Mouse (Mus musculus) heart, embryonic 14.5 days (tissue): ENCODE results near the gene Ncf2. TPM values are rescaled to one million over a fixed set of nuclear protein-coding genes. Genes with fewer than 3 reads are reported as not detected.
A peak's percentile ranks its signal among the peaks of the same experiment; 100 is the strongest.

Experiments used
- ATAC-seq: fragments of 200-750 bp; cut with Nextera tagmentation; 2 replicates; pipeline ENCODE4 v1.8.0; 2017; ENCODE audit warnings: low read depth, moderate TSS enrichment; ENCODE audit not compliant: insufficient number of reproducible peaks, insufficient read depth, low FRiP score
- H3K27ac ChIP-seq, 2 experiments: fragments of 200-500 bp in 1 of 2; fragments of 300-500 bp in 1 of 2; sonication (generic) in 1 of 2; replicated peaks in 1 of 2; 2 replicates each; pipeline ENCODE4 v1.5.1; 2012 to 2014; ENCODE audit warnings: low read depth in 2 of 2, low read length in 2 of 2, control low read depth in 1 of 2, mild to moderate bottlenecking in 1 of 2, mixed read lengths in 1 of 2; ENCODE audit not compliant: control insufficient read depth in 1 of 2, insufficient read depth in 1 of 2
- H3K27me3 ChIP-seq: fragments of 300-500 bp; sonication (generic); 2 replicates; pipeline ENCODE4 v1.6.1; 2014; ENCODE audit warnings: mild to moderate bottlenecking, low read length, control low read depth; ENCODE audit not compliant: control insufficient read depth, insufficient read depth
- H3K36me3 ChIP-seq: fragments of 300-500 bp; sonication (generic); 2 replicates; pipeline ENCODE4 v1.6.1; 2014; ENCODE audit warnings: mild to moderate bottlenecking, control low read depth, low read length, mixed read lengths; ENCODE audit not compliant: control insufficient read depth, insufficient read depth
- H3K4me1 ChIP-seq, 2 experiments: fragments of 200-500 bp in 1 of 2; fragments of 300-500 bp in 1 of 2; sonication (generic) in 1 of 2; 2 replicates each; pipeline ENCODE4 v1.6.1; 2012 to 2014; ENCODE audit warnings: low read length in 2 of 2, control low read depth in 1 of 2, mixed read lengths in 1 of 2; ENCODE audit not compliant: control insufficient read depth in 2 of 2, insufficient read depth in 2 of 2
- H3K4me2 ChIP-seq: fragments of 300-500 bp; sonication (generic); 2 replicates; pipeline ENCODE4 v1.6.1; 2014; ENCODE audit warnings: mild to moderate bottlenecking, low read length
- H3K4me3 ChIP-seq, 2 experiments: fragments of 200-500 bp in 1 of 2; fragments of 300-500 bp in 1 of 2; sonication (generic) in 1 of 2; 2 replicates each; pipeline ENCODE4 v1.5.1; 2012 to 2014; ENCODE audit warnings: low read length in 2 of 2, mild to moderate bottlenecking in 2 of 2, control low read depth in 1 of 2, low read depth in 1 of 2, moderate library complexity in 1 of 2; ENCODE audit not compliant: control insufficient read depth in 1 of 2, insufficient read depth in 1 of 2
- H3K9ac ChIP-seq: fragments of 300-500 bp; sonication (generic); 2 replicates; pipeline ENCODE4 v1.6.1; 2014; ENCODE audit warnings: mild to moderate bottlenecking, low read length
- H3K9me3 ChIP-seq: fragments of 300-500 bp; sonication (generic); 2 replicates; pipeline ENCODE4 v1.6.1; 2016; ENCODE audit warnings: low read length, control low read depth; ENCODE audit not compliant: control insufficient read depth
- WGBS: fragments of 180-500 bp; shearing (Covaris S2); extraction: QIAGEN DNeasy Blood & Tissue Kit; methylation state at CpG from one replicate; pipeline ENCODE4 v1.1.7; 2014; 5-methylcytosine and 5-hydroxymethylcytosine counted together
- polyA plus RNA-seq: library from polyadenylated mRNA; unstranded; fragments of >200 nt; fragmentation: Nextera tagmentation; extraction: Ambion mirVana; gene quantifications from 2 replicates; pipeline ENCODE4 v1.2.1, GENCODE M21; 2014

The Ncf2 gene
- polyA plus RNA-seq, 1 experiment from 2014 or later, result 3.1 TPM

- Histone ChIP-seq H3K4me3 (no peak overlapping the region), H3K4me1 (peaks cover 6 to 11% of the 10 kb centered on the region in 2 experiments; a peak in 3 of 4 replicates), H3K27ac (peak overlapping the region; percentile 30 to 66; a peak in 2 of 4 replicates), H3K9ac (no peak overlapping the region), H3K27me3 (no peaks in the 10 kb centered on the region), H3K36me3 (no peaks in the 10 kb centered on the region), H3K4me2 (peak overlapping the region; percentile 31; the same call in 1 of the 2 replicates), H3K9me3 (no peaks in the 10 kb centered on the region)
- WGBS, result 81% methylated on average over 13 of the region's 13 CpGs
- no peak for ATAC-seq
These were observed 711 bp downstream of the Ncf2 start for GRCm38 (mm10) chr1:152800633-152801176.

GRCm38 (mm10) chr1:152804907-152805306 is 4.9 kb downstream of the Ncf2 start:
- no peaks in the 10 kb centered on the region for H3K27me3 ChIP-seq
- H3K4me3 ChIP-seq, result no peak overlapping the region
- no peak overlapping the region for H3K27ac ChIP-seq
- H3K9ac ChIP-seq, result no peak overlapping the region
- peaks cover 4 to 6% of the 10 kb centered on the region in 2 experiments; a peak in 2 of 4 replicates for H3K4me1 ChIP-seq
- WGBS, result 68% methylated on average over 6 of the region's 6 CpGs
- ATAC-seq, result no peak
- H3K36me3 ChIP-seq, result no peaks in the 10 kb centered on the region
- H3K9me3 ChIP-seq, result no peaks in the 10 kb centered on the region
- H3K4me2 ChIP-seq, result no peak overlapping the region

- no peak overlapping the region for H3K4me3 ChIP-seq
- H3K27me3 ChIP-seq, result no peaks in the 10 kb centered on the region
- no peak overlapping the region for H3K27ac ChIP-seq
- no peaks in the 10 kb centered on the region for H3K9me3 ChIP-seq
- peaks cover 3 to 4% of the 10 kb centered on the region in 2 experiments; a peak in 1 of 4 replicates for H3K4me1 ChIP-seq
- no peaks in the 10 kb centered on the region for H3K36me3 ChIP-seq
- no peak for ATAC-seq
- H3K9ac ChIP-seq, result no peak overlapping the region
- 70% methylated on average over 18 of the region's 18 CpGs for WGBS
- H3K4me2 ChIP-seq, result no peak overlapping the region
These were observed 7.8 kb downstream of the Ncf2 start for GRCm38 (mm10) chr1:152807619-152808391.

GRCm38 (mm10) chr1:152808392-152808680 is 8.3 kb downstream of the Ncf2 start:
- WGBS, result 83% methylated on average over 2 of the region's 2 CpGs
- no peak for ATAC-seq
- Histone ChIP-seq H3K9me3 (no peaks in the 10 kb centered on the region), H3K4me2 (no peak overlapping the region), H3K4me3 (no peak overlapping the region), H3K27ac (no peak overlapping the region), H3K27me3 (no peaks in the 10 kb centered on the region), H3K9ac (no peak overlapping the region), H3K36me3 (no peaks in the 10 kb centered on the region), H3K4me1 (peaks cover 3 to 4% of the 10 kb centered on the region in 2 experiments; a peak in 1 of 4 replicates)

GRCm38 (mm10) chr1:152809541-152810252 is 9.7 kb downstream of the Ncf2 start:
- Histone ChIP-seq H3K4me2 (no peak overlapping the region), H3K36me3 (no peaks in the 10 kb centered on the region), H3K4me3 (no peak overlapping the region), H3K27me3 (no peaks in the 10 kb centered on the region), H3K9ac (no peak overlapping the region), H3K9me3 (no peaks in the 10 kb centered on the region), H3K27ac (peak overlapping the region; percentile 61 to 64), H3K4me1 (peaks cover 3 to 4% of the 10 kb centered on the region in 2 experiments; a peak in 1 of 4 replicates)
- ATAC-seq, result peak; percentile 85
- 16% methylated on average over 8 of the region's 8 CpGs for WGBS

GRCm38 (mm10) chr1:152810533-152811439 is 10.8 kb downstream of the Ncf2 start:
- H3K4me3 ChIP-seq, result no peak overlapping the region
- H3K4me2 ChIP-seq, result no peak overlapping the region
- WGBS, result 78% methylated on average over 13 of the region's 13 CpGs
- H3K9ac ChIP-seq, result no peak overlapping the region
- H3K9me3 ChIP-seq, result no peaks in the 10 kb centered on the region
- no peaks in the 10 kb centered on the region for H3K27me3 ChIP-seq
- ATAC-seq, result no peak
- H3K27ac ChIP-seq, result no peak overlapping the region
- H3K36me3 ChIP-seq, result no peaks in the 10 kb centered on the region
- peaks cover 7 to 8% of the 10 kb centered on the region in 2 experiments; a peak in 3 of 4 replicates for H3K4me1 ChIP-seq

- no peak overlapping the region for H3K27ac ChIP-seq
- ATAC-seq, result peak; percentile 49; the same call in 1 of the 2 replicates
- H3K9me3 ChIP-seq, result no peaks in the 10 kb centered on the region
- peaks cover 21 to 31% of the 10 kb centered on the region in 2 experiments for H3K4me1 ChIP-seq
- 38% methylated on average over 7 of the region's 7 CpGs for WGBS
- no peaks in the 10 kb centered on the region for H3K27me3 ChIP-seq
- no peak overlapping the region for H3K9ac ChIP-seq
- H3K4me3 ChIP-seq, result no peak overlapping the region
- H3K36me3 ChIP-seq, result no peaks in the 10 kb centered on the region
- peak overlapping the region; percentile 24; the same call in 1 of the 2 replicates for H3K4me2 ChIP-seq
These were observed 15.3 kb downstream of the Ncf2 start for GRCm38 (mm10) chr1:152815265-152815701.
